Mouse (Mus musculus): ENCODE measurements around the gene Stx5a.

DNA sequence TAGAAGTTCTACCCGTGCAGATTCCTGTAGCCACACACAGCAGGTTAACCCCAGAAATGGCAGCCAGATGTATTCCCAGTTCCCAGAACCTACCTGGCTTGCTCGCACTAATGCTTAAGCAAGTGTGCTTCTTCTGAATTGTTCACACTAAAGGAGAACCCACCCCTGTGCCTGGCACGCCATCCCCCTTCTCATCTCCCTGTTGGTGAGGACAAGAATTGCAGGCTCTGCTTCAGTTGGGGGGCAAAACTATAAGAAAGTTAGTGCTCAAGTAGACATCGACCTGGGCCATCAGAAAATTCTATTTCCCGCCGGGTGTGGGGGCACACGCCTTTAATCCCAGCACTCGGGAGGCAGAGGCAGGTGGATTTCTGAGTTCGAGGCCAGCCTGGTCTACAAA, 41.6 kb upstream of the Stx5a start:
- TF ChIP-seq MYOG (IDR thresholded peaks at IDR 0.05; ENCODE audit: control insufficient read depth in 1 of 3, insufficient read depth in 1 of 3, insufficient read length in 2 of 3, low read depth in 2 of 3): no peak
- no peak for TF ChIP-seq POLR2A (IDR thresholded peaks at IDR 0.05; ENCODE audit: insufficient read length, low read depth)
- no peak for TF ChIP-seq E2F4 (IDR thresholded peaks at IDR 0.05; ENCODE audit: insufficient read depth)
- TF ChIP-seq MAX (IDR thresholded peaks at IDR 0.05; ENCODE audit: low read depth): no peak
